Mouse (Mus musculus): ENCODE measurements around the gene Dusp13.

- no peak for TF ChIP-seq CTCF (IDR thresholded peaks at IDR 0.05; ENCODE audit: borderline replicate concordance, control insufficient read depth, extremely low read depth, insufficient read depth, low read length, poor library complexity)
- TF ChIP-seq POLR2A (IDR thresholded peaks at IDR 0.05; ENCODE audit: control insufficient read depth, extremely low read depth, insufficient read depth, low read length, poor library complexity): no peak
Measured at GRCm38 (mm10) chr14:21792250-21792649, 41.3 kb upstream of the Dusp13 start.
